Mouse (Mus musculus): ENCODE data around the gene Myl6b. TPM values are rescaled to one million over a fixed set of nuclear protein-coding genes. Genes with fewer than 3 reads are reported as not detected.

The Myl6b gene
- polyA plus RNA-seq, 1 experiment from 2014 or later: 3.0 TPM

- WGBS: 88% methylated on average over 5 of the region's 5 CpGs
- H3K27ac ChIP-seq (ENCODE audit: low read depth, low read length): no peak overlapping the region
- H3K9me3 ChIP-seq (ENCODE audit: control insufficient read depth, low read length): no peaks in the 10 kb centered on the region
- H3K4me3 ChIP-seq (ENCODE audit: low read depth, low read length): no peak overlapping the region
- DNase-seq (ENCODE audit: low spot score): no peak
- H3K4me2 ChIP-seq (ENCODE audit: low read depth, low read length, severe bottlenecking): no peak overlapping the region
- no peak for ATAC-seq (replicated peaks; ENCODE audit: low FRiP score)
- H3K4me1 ChIP-seq (replicated peaks; ENCODE audit: control insufficient read depth, insufficient read depth, low read length): peaks cover 6% of the 10 kb centered on the region; the same call in 1 of the 2 replicates
- H3K36me3 ChIP-seq (ENCODE audit: control insufficient read depth, insufficient read depth, low read length): no peaks in the 10 kb centered on the region
- H3K9ac ChIP-seq (ENCODE audit: low read length): no peak overlapping the region
- no peaks in the 10 kb centered on the region for H3K27me3 ChIP-seq (ENCODE audit: control insufficient read depth, insufficient read depth, low read length)
Measured at GRCm38 (mm10) chr10:128502341-128502740, 3.9 kb upstream of the Myl6b start.

GRCm38 (mm10) chr10:128499116-128499671 lies 709 bp upstream of the Myl6b start:
- H3K9me3 ChIP-seq (ENCODE audit: control insufficient read depth, low read length): no peaks in the 10 kb centered on the region
- H3K27me3 ChIP-seq (ENCODE audit: control insufficient read depth, insufficient read depth, low read length): no peaks in the 10 kb centered on the region
- H3K27ac ChIP-seq (ENCODE audit: low read depth, low read length): peak overlapping the region; percentile 46; the same call in 1 of the 2 replicates
- ATAC-seq (replicated peaks; ENCODE audit: low FRiP score) (peak; percentile 32; the same call in 1 of the 2 replicates), DNase-seq (ENCODE audit: low spot score) (peak; percentile 74)
- H3K4me1 ChIP-seq (replicated peaks; ENCODE audit: control insufficient read depth, insufficient read depth, low read length): peaks cover 12% of the 10 kb centered on the region
- peak overlapping the region; percentile 52 for H3K4me3 ChIP-seq (ENCODE audit: low read depth, low read length)
- H3K9ac ChIP-seq (ENCODE audit: low read length): peak overlapping the region; percentile 63
- H3K4me2 ChIP-seq (ENCODE audit: low read depth, low read length, severe bottlenecking): peak overlapping the region; percentile 83
- 3% methylated on average over 21 of the region's 21 CpGs for WGBS
- no peaks in the 10 kb centered on the region for H3K36me3 ChIP-seq (ENCODE audit: control insufficient read depth, insufficient read depth, low read length)

- H3K4me2 ChIP-seq (ENCODE audit: low read depth, low read length, severe bottlenecking): no peak overlapping the region
- no peak for DNase-seq (ENCODE audit: low spot score)
- no peak for ATAC-seq (replicated peaks; ENCODE audit: low FRiP score)
- no peaks in the 10 kb centered on the region for H3K27me3 ChIP-seq (ENCODE audit: control insufficient read depth, insufficient read depth, low read length)
- WGBS: 36% methylated on average over 6 of the region's 6 CpGs
- no peaks in the 10 kb centered on the region for H3K9me3 ChIP-seq (ENCODE audit: control insufficient read depth, low read length)
- no peak overlapping the region for H3K9ac ChIP-seq (ENCODE audit: low read length)
- no peak overlapping the region for H3K27ac ChIP-seq (ENCODE audit: low read depth, low read length)
- H3K4me1 ChIP-seq (replicated peaks; ENCODE audit: control insufficient read depth, insufficient read depth, low read length): peaks cover 13% of the 10 kb centered on the region
- no peak overlapping the region for H3K4me3 ChIP-seq (ENCODE audit: low read depth, low read length)
- H3K36me3 ChIP-seq (ENCODE audit: control insufficient read depth, insufficient read depth, low read length): no peaks in the 10 kb centered on the region
Measured at GRCm38 (mm10) chr10:128497134-128497737, 1.2 kb downstream of the Myl6b start.

GRCm38 (mm10) chr10:128496509-128497077 lies 1.9 kb downstream of the Myl6b start:
- Histone ChIP-seq H3K4me1 (replicated peaks; ENCODE audit: control insufficient read depth, insufficient read depth, low read length) (peaks cover 13% of the 10 kb centered on the region), H3K4me2 (ENCODE audit: low read depth, low read length, severe bottlenecking) (no peak overlapping the region), H3K9ac (ENCODE audit: low read length) (no peak overlapping the region), H3K27ac (ENCODE audit: low read depth, low read length) (no peak overlapping the region), H3K4me3 (ENCODE audit: low read depth, low read length) (no peak overlapping the region), H3K9me3 (ENCODE audit: control insufficient read depth, low read length) (no peaks in the 10 kb centered on the region), H3K27me3 (ENCODE audit: control insufficient read depth, insufficient read depth, low read length) (no peaks in the 10 kb centered on the region), H3K36me3 (ENCODE audit: control insufficient read depth, insufficient read depth, low read length) (no peaks in the 10 kb centered on the region)
- 38% methylated on average over 6 of the region's 6 CpGs for whole genome bisulfite sequencing
- ATAC-seq (replicated peaks; ENCODE audit: low FRiP score) (no peak), DNase-seq (ENCODE audit: low spot score) (no peak)

- Histone ChIP-seq H3K27ac (ENCODE audit: low read depth, low read length) (no peak overlapping the region), H3K36me3 (ENCODE audit: control insufficient read depth, insufficient read depth, low read length) (no peaks in the 10 kb centered on the region; the same call in 1 of the 2 replicates), H3K9me3 (ENCODE audit: control insufficient read depth, low read length) (no peaks in the 10 kb centered on the region), H3K4me3 (ENCODE audit: low read depth, low read length) (no peak overlapping the region), H3K27me3 (ENCODE audit: control insufficient read depth, insufficient read depth, low read length) (no peaks in the 10 kb centered on the region), H3K4me2 (ENCODE audit: low read depth, low read length, severe bottlenecking) (no peak overlapping the region), H3K9ac (ENCODE audit: low read length) (no peak overlapping the region), H3K4me1 (replicated peaks; ENCODE audit: control insufficient read depth, insufficient read depth, low read length) (peaks cover 13% of the 10 kb centered on the region)
- ATAC-seq (replicated peaks; ENCODE audit: low FRiP score): no peak
- 86% methylated on average over 4 of the region's 4 CpGs for WGBS
- DNase-seq (ENCODE audit: low spot score): no peak
Measured at GRCm38 (mm10) chr10:128495903-128496302, 2.6 kb downstream of the Myl6b start.

GRCm38 (mm10) chr10:128495270-128495669 lies 3.2 kb downstream of the Myl6b start:
- no peak overlapping the region for H3K9ac ChIP-seq (ENCODE audit: low read length)
- H3K4me3 ChIP-seq (ENCODE audit: low read depth, low read length): no peak overlapping the region
- ATAC-seq (replicated peaks; ENCODE audit: low FRiP score): no peak
- H3K36me3 ChIP-seq (ENCODE audit: control insufficient read depth, insufficient read depth, low read length): peaks cover 4% of the 10 kb centered on the region; the same call in 1 of the 2 replicates
- peaks cover 13% of the 10 kb centered on the region for H3K4me1 ChIP-seq (replicated peaks; ENCODE audit: control insufficient read depth, insufficient read depth, low read length)
- WGBS: 87% methylated on average over 2 of the region's 2 CpGs
- H3K27me3 ChIP-seq (ENCODE audit: control insufficient read depth, insufficient read depth, low read length): no peaks in the 10 kb centered on the region
- no peak overlapping the region for H3K27ac ChIP-seq (ENCODE audit: low read depth, low read length)
- no peaks in the 10 kb centered on the region for H3K9me3 ChIP-seq (ENCODE audit: control insufficient read depth, low read length)
- no peak for DNase-seq (ENCODE audit: low spot score)
- H3K4me2 ChIP-seq (ENCODE audit: low read depth, low read length, severe bottlenecking): no peak overlapping the region; the same call in 1 of the 2 replicates

GRCm38 (mm10) chr10:128494667-128495245 lies 3.7 kb downstream of the Myl6b start:
- DNase-seq (ENCODE audit: low spot score): no peak
- no peaks in the 10 kb centered on the region for H3K27me3 ChIP-seq (ENCODE audit: control insufficient read depth, insufficient read depth, low read length)
- peaks cover 6% of the 10 kb centered on the region; the same call in 1 of the 2 replicates for H3K36me3 ChIP-seq (ENCODE audit: control insufficient read depth, insufficient read depth, low read length)
- peak overlapping the region; percentile 73 for H3K4me2 ChIP-seq (ENCODE audit: low read depth, low read length, severe bottlenecking)
- H3K4me1 ChIP-seq (replicated peaks; ENCODE audit: control insufficient read depth, insufficient read depth, low read length): peaks cover 13% of the 10 kb centered on the region
- H3K9me3 ChIP-seq (ENCODE audit: control insufficient read depth, low read length): no peaks in the 10 kb centered on the region
- peak overlapping the region; percentile 78; the same call in 1 of the 2 replicates for H3K27ac ChIP-seq (ENCODE audit: low read depth, low read length)
- WGBS: 67% methylated on average over 11 of the region's 11 CpGs
- H3K9ac ChIP-seq (ENCODE audit: low read length): peak overlapping the region; percentile 75
- ATAC-seq (replicated peaks; ENCODE audit: low FRiP score): no peak
- H3K4me3 ChIP-seq (ENCODE audit: low read depth, low read length): peak overlapping the region; percentile 78

GRCm38 (mm10) chr10:128493695-128494666 lies 4.5 kb downstream of the Myl6b start, which contains the start of gene Myl6:
Gene Myl6 (minus strand): TSS chr10:128494145.
- H3K4me1 ChIP-seq (replicated peaks; ENCODE audit: control insufficient read depth, insufficient read depth, low read length): peaks cover 13% of the 10 kb centered on the region

More at GRCm38 (mm10) chr10:128493695-128494666, 4.5 kb downstream of the Myl6b start, which contains the start of gene Myl6:
- H3K4me3 ChIP-seq (ENCODE audit: low read depth, low read length): peak within 1 kb of the TSS; percentile 78
- peak within 1 kb of the TSS; percentile 88 for H3K9ac ChIP-seq (ENCODE audit: low read length)
- peak; percentile 95 for ATAC-seq (replicated peaks; ENCODE audit: low FRiP score)
- peak; percentile 99 for DNase-seq (ENCODE audit: low spot score)
- peak within 1 kb of the TSS; percentile 86 for H3K4me2 ChIP-seq (ENCODE audit: low read depth, low read length, severe bottlenecking)
- H3K36me3 ChIP-seq (ENCODE audit: control insufficient read depth, insufficient read depth, low read length): peaks cover 7% of the 10 kb centered on the region; the same call in 1 of the 2 replicates
- WGBS: under 1% methylated on average over 45 of the region's 45 CpGs
- no peaks in the 10 kb centered on the region for H3K27me3 ChIP-seq (ENCODE audit: control insufficient read depth, insufficient read depth, low read length)
- peak within 1 kb of the TSS; percentile 78 for H3K27ac ChIP-seq (ENCODE audit: low read depth, low read length)
- no peaks in the 10 kb centered on the region for H3K9me3 ChIP-seq (ENCODE audit: control insufficient read depth, low read length)
